Mouse (Mus musculus) kidney, adult 11 months (tissue): ENCODE results near the gene Cda.

Experiments used
- DNase-seq: peaks from one replicate; pipeline ENCODE4 v3.0.0; 2022

Gene Cda

GRCm38 (mm10) chr4:138303742-138304141, 64.0 kb downstream of the Cda start:
- no peak for DNase-seq

- DNase-seq: no peak
Measured at GRCm38 (mm10) chr4:138303011-138303410, 64.8 kb downstream of the Cda start.

- DNase-seq: no peak
Measured at GRCm38 (mm10) chr4:138301271-138301780, 66.5 kb downstream of the Cda start.

- no peak for DNase-seq
Measured at GRCm38 (mm10) chr4:138293949-138294550, 73.7 kb downstream of the Cda start.

- DNase-seq: no peak
Measured at GRCm38 (mm10) chr4:138293261-138293948, 74.4 kb downstream of the Cda start.

GRCm38 (mm10) chr4:138292028-138292427, 75.8 kb downstream of the Cda start:
- DNase-seq: no peak

GRCm38 (mm10) chr4:138288691-138289090, 79.1 kb downstream of the Cda start:
- no peak for DNase-seq
